Mouse (Mus musculus): ENCODE measurements around the gene Fgf11.

The Fgf11 gene

DNA sequence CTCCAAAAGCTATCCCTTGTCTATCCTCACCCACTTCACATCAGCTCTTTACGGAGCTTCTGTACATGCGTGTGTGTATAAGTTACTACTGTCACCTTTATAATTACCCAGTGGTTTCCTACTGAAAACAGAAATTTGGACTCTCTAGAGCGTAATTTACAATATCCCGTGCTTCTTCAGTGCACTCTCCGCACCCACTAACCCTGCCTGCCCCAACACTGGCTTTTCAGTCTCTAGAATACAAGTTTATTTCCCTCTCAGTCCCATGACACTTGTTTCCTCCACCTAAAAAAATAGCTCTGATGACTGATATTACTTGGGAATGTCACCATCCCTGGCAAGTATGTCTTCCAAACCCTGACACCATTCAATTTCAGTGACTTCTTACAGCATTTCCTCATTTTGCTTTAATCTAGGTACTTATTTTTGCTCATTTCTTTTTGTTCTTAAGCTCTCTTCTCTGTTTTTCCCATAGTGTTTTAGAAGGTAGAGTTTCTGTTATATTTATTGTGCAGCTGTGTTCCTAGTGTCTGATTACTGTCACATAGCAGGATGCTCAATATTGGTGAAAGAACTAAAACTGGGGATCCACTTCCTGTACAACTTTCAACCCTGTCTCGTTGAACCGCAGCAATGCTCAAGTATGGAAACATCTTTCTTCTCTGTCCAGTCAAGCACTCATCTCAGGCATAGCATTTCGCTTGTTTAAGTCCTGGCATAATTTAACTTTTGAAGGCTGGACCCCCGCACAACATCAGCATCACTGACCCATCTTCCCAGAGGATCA is 44.2 kb downstream of the Fgf11 start:
- DNase-seq (ENCODE audit: low spot score in 2 of 2) = no peak

DNA sequence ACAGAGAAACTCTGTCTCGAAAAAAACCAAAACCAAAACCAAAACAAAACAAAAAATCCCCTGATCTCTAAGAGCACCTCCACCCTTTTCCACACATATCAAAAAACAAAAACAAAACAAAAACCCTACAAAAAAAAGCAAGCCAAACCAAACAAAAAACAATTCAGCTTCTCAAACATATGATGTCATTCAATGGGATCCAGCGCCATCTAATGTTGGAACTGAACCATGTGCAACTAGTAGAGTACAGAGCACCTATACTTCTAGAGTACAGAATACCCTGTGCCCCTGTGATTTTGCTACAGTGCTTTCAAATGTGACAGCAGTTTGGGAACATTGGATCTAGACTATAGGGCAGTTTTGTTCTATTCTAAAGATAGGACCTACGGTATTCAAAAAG is 47.0 kb downstream of the Fgf11 start:
- no peak for DNase-seq (ENCODE audit: low spot score in 2 of 2)

DNA sequence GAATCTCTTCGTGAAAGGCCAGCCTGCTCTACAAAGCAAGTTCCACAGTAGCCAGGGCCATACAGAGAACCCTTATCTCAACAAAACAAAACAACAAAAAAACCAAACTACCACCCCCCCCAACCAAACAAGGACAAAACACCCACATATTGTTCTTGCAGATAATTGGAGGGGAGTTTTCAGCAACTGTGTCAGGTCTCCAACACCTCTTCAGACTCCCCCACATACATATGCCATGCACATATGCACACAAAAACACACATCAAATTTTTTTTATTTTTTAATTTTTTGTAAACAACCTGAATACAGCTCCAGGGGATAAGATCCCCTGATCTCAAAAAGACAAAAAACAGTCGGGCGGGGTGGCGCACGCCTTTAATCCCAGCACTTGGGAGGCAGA is 47.4 kb downstream of the Fgf11 start:
- no peak for DNase-seq (ENCODE audit: low spot score in 2 of 2)

DNA sequence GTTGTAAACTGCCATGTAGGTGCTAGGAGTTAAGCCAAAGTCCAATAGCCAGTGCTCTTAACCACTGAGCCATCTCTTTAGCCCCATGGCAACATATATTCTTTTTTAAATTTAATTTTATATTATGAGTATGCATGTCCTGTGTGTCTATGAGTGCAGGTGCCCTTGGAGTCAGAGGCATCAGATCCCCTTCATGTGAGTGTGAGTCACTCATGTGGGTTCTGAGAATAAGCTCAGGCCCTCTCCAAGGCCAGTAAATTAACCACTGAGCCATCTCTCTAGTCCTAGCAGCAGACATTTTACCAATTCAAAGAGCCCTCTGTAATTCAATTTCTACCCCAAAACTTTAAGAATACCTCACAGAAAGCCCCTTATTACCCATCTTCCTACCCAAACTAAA is 49.0 kb downstream of the Fgf11 start:
- DNase-seq (ENCODE audit: low spot score in 2 of 2) = no peak

DNA sequence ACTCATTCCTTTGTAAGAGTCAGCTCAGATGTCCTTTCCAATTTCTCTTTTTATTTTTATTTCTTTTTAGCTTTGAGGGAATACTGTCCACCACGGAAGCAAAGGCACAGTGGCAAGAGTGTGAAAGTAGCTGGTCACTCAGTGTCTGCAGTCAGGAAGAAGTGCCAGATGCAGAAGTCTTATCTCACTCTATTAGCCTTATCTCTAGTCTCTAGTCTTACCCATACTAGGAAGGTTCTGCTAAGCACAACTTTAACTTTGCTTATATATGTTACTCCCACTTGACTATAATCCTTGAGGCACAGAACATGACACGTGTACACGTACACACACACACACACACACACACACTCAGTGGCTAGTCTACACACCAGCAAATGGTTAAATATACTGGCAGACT is 50.0 kb downstream of the Fgf11 start:
- no peak for DNase-seq (ENCODE audit: low spot score in 2 of 2)
